Mouse (Mus musculus) intestine, postnatal 0 days (tissue): Measurements from ENCODE around the gene Mrtfa. TPM values are rescaled to one million over a fixed set of nuclear protein-coding genes. Genes with fewer than 3 reads are reported as not detected.
A peak's percentile ranks its signal among the peaks of the same experiment; 100 is the strongest.

Source experiments
- ATAC-seq: fragments of 200-750 bp; cut with Nextera tagmentation; 2 replicates; pipeline ENCODE4 v1.8.0; 2017; ENCODE audit warnings: mild to moderate bottlenecking, moderate TSS enrichment, moderate library complexity
- H3K27ac ChIP-seq: fragments of 300-500 bp; sonication (generic); 2 replicates; pipeline ENCODE4 v1.5.1; 2014; ENCODE audit warnings: mild to moderate bottlenecking, low read depth, low read length, moderate library complexity
- H3K27me3 ChIP-seq: fragments of 300-500 bp; sonication (generic); replicated peaks from 2 replicates; pipeline ENCODE4 v1.6.1; 2014; ENCODE audit warnings: low read length, mixed read lengths; ENCODE audit not compliant: control insufficient read depth, insufficient read depth
- H3K36me3 ChIP-seq: fragments of 300-500 bp; sonication (generic); 2 replicates; pipeline ENCODE4 v1.6.1; 2014; ENCODE audit warnings: mild to moderate bottlenecking, moderate library complexity; ENCODE audit not compliant: control insufficient read depth, insufficient read depth
- H3K4me1 ChIP-seq: fragments of 300-500 bp; sonication (generic); replicated peaks from 2 replicates; pipeline ENCODE4 v1.6.1; 2014; ENCODE audit warnings: antibody characterized with exemption, low read length, mixed read lengths; ENCODE audit not compliant: control insufficient read depth, insufficient read depth
- H3K4me2 ChIP-seq: fragments of 300-500 bp; sonication (generic); replicated peaks from 2 replicates; pipeline ENCODE4 v1.6.1; 2014; ENCODE audit warnings: low read depth, mild to moderate bottlenecking, moderate library complexity
- H3K4me3 ChIP-seq: fragments of 300-500 bp; sonication (generic); 2 replicates; pipeline ENCODE4 v1.5.1; 2014; ENCODE audit warnings: low read depth, low read length
- H3K9ac ChIP-seq: fragments of 300-500 bp; sonication (generic); 2 replicates; pipeline ENCODE4 v1.6.1; 2014; ENCODE audit warnings: mild to moderate bottlenecking, low read depth, low read length
- H3K9me3 ChIP-seq: fragments of 300-500 bp; sonication (generic); 2 replicates; pipeline ENCODE4 v1.6.1; 2016; ENCODE audit warnings: mixed run types; ENCODE audit not compliant: control insufficient read depth
- CTCF ChIP-seq: sonication (generic); IDR thresholded peaks from 2 replicates; pipeline ENCODE4 v1.5.1; 2016; ENCODE audit warnings: low read depth, mild to moderate bottlenecking, control low read depth, antibody characterized with exemption, moderate library complexity
- WGBS: fragments of 180-500 bp; shearing (Covaris S2); extraction: QIAGEN DNeasy Blood & Tissue Kit; methylation state at CpG from one replicate; pipeline ENCODE4 v1.1.7; 2014; 5-methylcytosine and 5-hydroxymethylcytosine counted together
- polyA plus RNA-seq: library from polyadenylated mRNA; unstranded; fragments of >200 nt; fragmentation: Nextera tagmentation; extraction: Ambion mirVana; gene quantifications from 2 replicates; pipeline ENCODE4 v1.2.1, GENCODE M21; 2015

The Mrtfa gene
- polyA plus RNA-seq, 1 experiment from 2014 or later, result 9.0 TPM

GRCm38 (mm10) chr15:81086644-81087480, 103.7 kb downstream of the Mrtfa start:
- H3K4me1 ChIP-seq, result peaks cover 3% of the 10 kb centered on the region; the same call in 1 of the 2 replicates
- no peaks in the 10 kb centered on the region for H3K36me3 ChIP-seq
- no peak overlapping the region for H3K9ac ChIP-seq
- no peak overlapping the region for H3K4me3 ChIP-seq
- H3K27ac ChIP-seq, result peak overlapping the region; percentile 11; the same call in 1 of the 2 replicates
- H3K27me3 ChIP-seq, result no peaks in the 10 kb centered on the region
- ATAC-seq, result no peak
- WGBS, result 82% methylated on average over 8 of the region's 8 CpGs
- TF ChIP-seq CTCF, result no peak
- no peak overlapping the region for H3K4me2 ChIP-seq
- H3K9me3 ChIP-seq, result no peaks in the 10 kb centered on the region

GRCm38 (mm10) chr15:81083826-81084225, 106.7 kb downstream of the Mrtfa start:
- WGBS, result 75% methylated on average over 9 of the region's 9 CpGs
- no peak overlapping the region for H3K4me3 ChIP-seq
- H3K9me3 ChIP-seq, result no peaks in the 10 kb centered on the region
- H3K27me3 ChIP-seq, result no peaks in the 10 kb centered on the region
- TF ChIP-seq CTCF, result no peak
- H3K36me3 ChIP-seq, result no peaks in the 10 kb centered on the region
- no peak overlapping the region for H3K27ac ChIP-seq
- no peak for ATAC-seq
- H3K4me1 ChIP-seq, result peaks cover 9% of the 10 kb centered on the region; the same call in 1 of the 2 replicates
- H3K4me2 ChIP-seq, result no peak overlapping the region
- no peak overlapping the region for H3K9ac ChIP-seq

GRCm38 (mm10) chr15:81083281-81083680, 107.3 kb downstream of the Mrtfa start:
- WGBS, result 63% methylated on average over 4 of the region's 4 CpGs
- H3K9ac ChIP-seq, result no peak overlapping the region
- H3K27ac ChIP-seq, result no peak overlapping the region
- no peak for TF ChIP-seq CTCF
- no peaks in the 10 kb centered on the region for H3K9me3 ChIP-seq
- H3K4me3 ChIP-seq, result no peak overlapping the region
- no peaks in the 10 kb centered on the region for H3K36me3 ChIP-seq
- no peak for ATAC-seq
- H3K27me3 ChIP-seq, result no peaks in the 10 kb centered on the region
- peaks cover 9% of the 10 kb centered on the region; the same call in 1 of the 2 replicates for H3K4me1 ChIP-seq
- no peak overlapping the region for H3K4me2 ChIP-seq

GRCm38 (mm10) chr15:81081216-81081615, 109.3 kb downstream of the Mrtfa start:
- ATAC-seq, result peak; percentile 88
- H3K4me3 ChIP-seq, result no peak overlapping the region
- H3K27ac ChIP-seq, result peak overlapping the region; percentile 11; the same call in 1 of the 2 replicates
- no peaks in the 10 kb centered on the region for H3K9me3 ChIP-seq
- 18% methylated on average over 4 of the region's 4 CpGs for WGBS
- H3K4me1 ChIP-seq, result peaks cover 9% of the 10 kb centered on the region; the same call in 1 of the 2 replicates
- H3K27me3 ChIP-seq, result no peaks in the 10 kb centered on the region
- H3K4me2 ChIP-seq, result no peak overlapping the region
- no peak for TF ChIP-seq CTCF
- no peaks in the 10 kb centered on the region for H3K36me3 ChIP-seq
- no peak overlapping the region for H3K9ac ChIP-seq

GRCm38 (mm10) chr15:81080405-81080804, 110.2 kb downstream of the Mrtfa start:
- Histone ChIP-seq H3K9me3 (no peaks in the 10 kb centered on the region), H3K4me1 (peaks cover 9% of the 10 kb centered on the region; the same call in 1 of the 2 replicates), H3K27ac (no peak overlapping the region), H3K4me2 (no peak overlapping the region), H3K4me3 (no peak overlapping the region), H3K36me3 (no peaks in the 10 kb centered on the region), H3K9ac (no peak overlapping the region), H3K27me3 (no peaks in the 10 kb centered on the region)
- 94% methylated on average over 9 of the region's 9 CpGs for WGBS
- no peak for TF ChIP-seq CTCF
- no peak for ATAC-seq

GRCm38 (mm10) chr15:81079255-81079654, 111.3 kb downstream of the Mrtfa start:
- Histone ChIP-seq H3K4me1 (peaks cover 9% of the 10 kb centered on the region; the same call in 1 of the 2 replicates), H3K9ac (no peak overlapping the region), H3K4me3 (no peak overlapping the region), H3K27ac (no peak overlapping the region), H3K27me3 (no peaks in the 10 kb centered on the region), H3K9me3 (no peaks in the 10 kb centered on the region), H3K36me3 (no peaks in the 10 kb centered on the region), H3K4me2 (no peak overlapping the region)
- no peak for TF ChIP-seq CTCF
- ATAC-seq, result no peak
- WGBS, result 84% methylated on average over 3 of the region's 3 CpGs
